Mouse (Mus musculus) liver, embryonic 15.5 days (tissue): ENCODE data around the gene Tmem106c. TPM values are rescaled to one million over a fixed set of nuclear protein-coding genes. Genes with fewer than 3 reads are reported as not detected.

Experiments used
- ATAC-seq: fragments of 200-750 bp; cut with Nextera tagmentation; 2 replicates; pipeline ENCODE4 v1.8.0; 2017; ENCODE audit warnings: moderate number of reproducible peaks, mild to moderate bottlenecking, moderate library complexity; ENCODE audit not compliant: insufficient read depth
- H3K27ac ChIP-seq: fragments of 300-500 bp; sonication (generic); replicated peaks from 2 replicates; pipeline ENCODE4 v1.5.1; 2015; ENCODE audit warnings: mild to moderate bottlenecking, inconsistent platforms
- H3K27me3 ChIP-seq: fragments of 300-500 bp; sonication (generic); 2 replicates; pipeline ENCODE4 v1.6.1; 2015; ENCODE audit warnings: mild to moderate bottlenecking, inconsistent platforms
- H3K36me3 ChIP-seq: fragments of 300-500 bp; sonication (generic); replicated peaks from 2 replicates; pipeline ENCODE4 v1.6.1; 2015; ENCODE audit warnings: moderate library complexity, mild to moderate bottlenecking, inconsistent platforms
- H3K4me1 ChIP-seq: fragments of 300-500 bp; sonication (generic); replicated peaks from 2 replicates; pipeline ENCODE4 v1.6.1; 2015; ENCODE audit warnings: inconsistent platforms
- H3K4me2 ChIP-seq: fragments of 300-500 bp; sonication (generic); 2 replicates; pipeline ENCODE4 v1.6.1; 2015; ENCODE audit warnings: moderate library complexity, mild to moderate bottlenecking, inconsistent platforms
- H3K4me3 ChIP-seq: fragments of 300-500 bp; sonication (generic); replicated peaks from 2 replicates; pipeline ENCODE4 v1.5.1; 2015; ENCODE audit warnings: mild to moderate bottlenecking, inconsistent platforms
- H3K9ac ChIP-seq: fragments of 300-500 bp; sonication (generic); 2 replicates; pipeline ENCODE4 v1.6.1; 2015; ENCODE audit warnings: moderate library complexity, mild to moderate bottlenecking, inconsistent platforms
- H3K9me3 ChIP-seq: fragments of 300-500 bp; sonication (generic); replicated peaks from 2 replicates; pipeline ENCODE4 v1.6.1; 2016; ENCODE audit warnings: inconsistent platforms
- WGBS: fragments of 180-500 bp; shearing (Covaris S2); methylation state at CpG from one replicate; pipeline ENCODE4 v1.1.7; 2015; ENCODE audit warnings: mixed read lengths; ENCODE audit not compliant: insufficient replicate concordance; 5-methylcytosine and 5-hydroxymethylcytosine counted together
- polyA plus RNA-seq: library from polyadenylated mRNA; unstranded; fragments of >200 nt; fragmentation: Nextera tagmentation; extraction: Ambion mirVana; gene quantifications from 2 replicates; pipeline ENCODE4 v1.2.1, GENCODE M21; 2015

Tmem106c gene
- polyA plus RNA-seq: 14.2 and 15.8 TPM in 2 replicates

DNA sequence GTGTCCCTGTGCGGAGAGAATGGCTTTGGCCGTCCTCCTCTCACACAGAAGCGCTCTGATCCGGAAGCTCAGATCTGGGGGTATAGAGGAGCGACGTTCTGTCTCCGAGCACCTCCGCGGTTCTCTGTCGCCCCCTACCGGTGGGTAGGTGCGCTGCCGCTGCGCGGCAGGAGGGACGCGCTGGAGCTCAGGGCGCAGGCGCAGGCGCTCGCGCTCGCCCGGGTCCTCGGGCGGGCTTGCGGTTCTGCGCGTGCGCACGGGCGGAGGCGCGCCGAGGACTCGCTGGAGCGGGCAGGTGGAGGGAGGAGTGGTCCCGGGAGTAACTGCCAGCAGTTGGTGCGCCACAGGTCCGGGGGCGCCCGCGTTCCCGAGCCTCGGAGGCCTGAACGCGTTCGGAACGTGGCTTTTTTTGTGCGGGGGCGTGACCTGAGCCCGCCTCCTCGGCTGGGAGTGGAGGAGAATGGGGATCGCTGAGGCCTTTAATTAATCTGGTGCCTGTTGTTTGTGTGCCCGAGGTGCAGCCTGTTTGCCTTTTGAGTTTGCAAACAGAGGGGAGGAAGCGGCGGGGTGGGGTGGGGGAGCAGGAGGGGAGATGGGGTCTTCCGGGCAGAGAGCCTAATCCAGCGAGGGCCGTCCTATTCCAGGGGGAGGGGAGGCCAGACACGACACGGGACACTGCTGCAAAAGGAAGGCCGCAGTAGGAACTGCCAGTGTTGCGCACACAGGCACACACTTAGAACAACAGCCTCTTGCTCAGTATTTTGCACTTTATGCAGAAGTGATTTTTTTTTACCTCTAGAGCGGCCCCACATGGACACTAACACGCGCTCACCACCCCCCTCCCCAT is at the start of gene Tmem106c:
Gene Tmem106c, plus strand, starts transcription at position 212 of the 847 bp plus-strand sequence.
- peak within 1 kb of the TSS; percentile 55; the same call in 1 of the 2 replicates for H3K27ac ChIP-seq
- peak within 1 kb of the TSS; percentile 72 for H3K4me3 ChIP-seq
- H3K27me3 ChIP-seq: no peaks in the 10 kb centered on the region
- H3K36me3 ChIP-seq: no peaks in the 10 kb centered on the region
- peak within 1 kb of the TSS; percentile 95 for H3K4me2 ChIP-seq
- 1% methylated on average over 67 of the region's 67 CpGs for WGBS
- no peaks in the 10 kb centered on the region for H3K9me3 ChIP-seq
- peak within 1 kb of the TSS; percentile 72 for H3K9ac ChIP-seq
- H3K4me1 ChIP-seq: peaks cover 18% of the 10 kb centered on the region
- peak; percentile 96 for ATAC-seq

DNA sequence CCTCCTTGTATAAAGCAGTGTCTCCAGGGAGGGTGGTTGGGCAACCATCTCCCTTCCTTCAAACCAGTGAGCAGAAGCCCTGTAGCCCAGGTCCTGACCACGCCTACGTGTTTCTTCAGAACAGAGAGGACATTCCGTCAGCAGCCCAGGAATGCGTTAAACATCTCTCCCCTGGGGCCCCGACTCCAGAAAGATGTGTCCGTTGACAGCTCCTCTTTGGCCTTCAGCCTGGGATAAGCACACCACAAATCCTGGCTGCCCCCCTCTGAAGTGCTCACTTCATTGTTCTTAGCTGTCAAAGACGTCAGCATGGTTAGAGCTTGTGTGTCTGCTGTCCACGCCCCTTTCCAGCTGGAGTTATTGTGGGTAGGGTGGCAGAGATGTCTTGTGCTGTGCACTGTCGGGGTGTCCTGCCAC is 49.7 kb upstream of the Tmem106c start:
- no peak for ATAC-seq
- Histone ChIP-seq H3K9ac (no peak overlapping the region), H3K4me1 (no peaks in the 10 kb centered on the region), H3K4me2 (no peak overlapping the region), H3K36me3 (no peaks in the 10 kb centered on the region), H3K9me3 (no peaks in the 10 kb centered on the region), H3K4me3 (no peak overlapping the region), H3K27me3 (peaks cover 44% of the 10 kb centered on the region), H3K27ac (no peak overlapping the region)
- 13% methylated on average over 9 of the region's 9 CpGs for WGBS

DNA sequence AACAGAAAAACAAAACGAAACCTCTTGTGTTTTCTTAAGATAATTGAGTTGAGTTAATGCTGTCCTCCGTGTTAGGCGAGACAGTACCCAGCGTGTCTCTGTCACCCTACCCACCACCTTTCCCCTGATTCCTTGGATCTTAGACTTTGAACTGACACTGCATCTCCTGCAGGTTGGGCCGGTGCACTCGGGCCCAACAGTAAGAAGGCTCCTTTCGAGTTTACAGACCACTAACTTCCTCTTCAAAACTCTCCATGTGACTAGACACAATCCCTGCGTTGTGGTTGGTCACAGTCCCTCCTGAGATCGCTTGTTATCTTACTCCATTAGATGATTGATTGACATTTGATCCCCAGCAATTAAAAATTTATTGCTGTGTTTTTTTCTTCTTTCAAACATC is 46.0 kb upstream of the Tmem106c start:
- no peak for ATAC-seq
- no peak overlapping the region for H3K27ac ChIP-seq
- no peak overlapping the region for H3K9ac ChIP-seq
- H3K27me3 ChIP-seq: peaks cover 19% of the 10 kb centered on the region
- H3K4me1 ChIP-seq: no peaks in the 10 kb centered on the region
- H3K36me3 ChIP-seq: no peaks in the 10 kb centered on the region
- 25% methylated on average over 9 of the region's 9 CpGs for WGBS
- no peak overlapping the region for H3K4me3 ChIP-seq
- H3K9me3 ChIP-seq: no peaks in the 10 kb centered on the region
- H3K4me2 ChIP-seq: no peak overlapping the region

DNA sequence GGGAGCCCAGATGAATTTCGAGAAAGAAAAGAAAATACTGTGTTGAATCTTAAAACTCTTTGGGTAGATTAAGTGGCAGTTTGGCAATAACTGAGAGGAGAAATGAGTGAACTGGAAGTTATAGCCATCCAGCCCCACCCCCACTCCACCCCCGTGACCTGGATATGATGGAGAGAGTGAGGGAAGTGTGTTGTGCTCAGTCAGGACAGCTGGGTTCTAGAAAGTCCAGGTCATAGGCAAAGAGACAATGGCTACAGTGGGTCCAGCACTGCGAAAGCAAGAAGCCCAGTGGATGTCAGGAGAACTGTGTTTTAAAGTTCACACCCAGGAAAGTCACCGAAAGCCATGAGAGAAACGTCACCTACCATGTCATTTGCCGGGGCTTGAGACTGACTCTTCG is 44.8 kb upstream of the Tmem106c start:
- Histone ChIP-seq H3K27ac (no peak overlapping the region), H3K4me2 (no peak overlapping the region), H3K4me1 (no peaks in the 10 kb centered on the region), H3K9me3 (no peaks in the 10 kb centered on the region), H3K9ac (no peak overlapping the region), H3K27me3 (peaks cover 10% of the 10 kb centered on the region), H3K4me3 (no peak overlapping the region), H3K36me3 (no peaks in the 10 kb centered on the region)
- no peak for ATAC-seq
- 67% methylated on average over 7 of the region's 7 CpGs for WGBS

DNA sequence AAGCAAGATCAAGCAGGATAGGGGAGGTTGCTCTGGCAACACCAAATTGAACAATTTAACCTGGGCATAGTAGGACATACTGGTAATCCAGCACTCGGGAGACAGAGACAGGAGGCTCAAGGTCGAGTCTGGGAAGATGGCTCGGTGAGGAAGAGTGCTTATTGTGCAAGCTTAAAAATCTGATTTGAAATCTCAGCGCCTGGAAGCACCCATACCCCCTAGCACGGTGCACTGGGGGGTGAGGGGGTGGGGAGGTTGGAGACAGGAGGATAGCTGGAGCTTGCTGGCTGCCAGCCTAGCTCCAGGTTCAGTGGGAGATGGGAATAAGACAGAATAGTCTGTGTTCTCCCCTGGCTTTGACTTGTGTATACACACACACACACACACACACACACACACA is 43.7 kb upstream of the Tmem106c start:
- no peaks in the 10 kb centered on the region for H3K36me3 ChIP-seq
- H3K4me2 ChIP-seq: no peak overlapping the region
- H3K27me3 ChIP-seq: no peaks in the 10 kb centered on the region
- no peaks in the 10 kb centered on the region for H3K4me1 ChIP-seq
- H3K4me3 ChIP-seq: no peak overlapping the region
- no peaks in the 10 kb centered on the region for H3K9me3 ChIP-seq
- 50% methylated on average over 5 of the region's 5 CpGs for WGBS
- H3K27ac ChIP-seq: no peak overlapping the region
- ATAC-seq: no peak
- H3K9ac ChIP-seq: no peak overlapping the region

DNA sequence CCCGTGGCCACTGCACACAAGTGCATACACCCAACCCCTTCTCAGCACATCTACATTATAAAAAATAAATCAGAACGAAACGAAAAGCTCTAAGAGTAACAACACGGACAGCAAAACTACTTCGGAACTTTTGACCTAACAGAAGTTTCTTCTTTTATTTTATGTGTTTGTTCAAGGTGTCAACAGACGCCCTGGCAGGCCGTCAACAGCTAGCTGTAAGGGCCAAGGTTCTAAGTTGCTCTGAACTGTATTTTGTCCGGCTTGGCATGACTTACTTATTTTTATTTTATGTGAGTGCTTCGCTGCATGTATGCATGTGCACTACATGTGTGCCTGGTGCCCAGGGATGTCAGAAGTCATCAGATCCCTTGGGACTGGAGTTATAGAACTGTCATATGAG is 42.2 kb upstream of the Tmem106c start:
- no peak overlapping the region for H3K27ac ChIP-seq
- 73% methylated on average over 9 of the region's 9 CpGs for WGBS
- no peak for ATAC-seq
- no peak overlapping the region for H3K4me2 ChIP-seq
- no peak overlapping the region for H3K4me3 ChIP-seq
- no peaks in the 10 kb centered on the region for H3K36me3 ChIP-seq
- no peaks in the 10 kb centered on the region for H3K27me3 ChIP-seq
- no peak overlapping the region for H3K9ac ChIP-seq
- H3K4me1 ChIP-seq: no peaks in the 10 kb centered on the region
- H3K9me3 ChIP-seq: no peaks in the 10 kb centered on the region

DNA sequence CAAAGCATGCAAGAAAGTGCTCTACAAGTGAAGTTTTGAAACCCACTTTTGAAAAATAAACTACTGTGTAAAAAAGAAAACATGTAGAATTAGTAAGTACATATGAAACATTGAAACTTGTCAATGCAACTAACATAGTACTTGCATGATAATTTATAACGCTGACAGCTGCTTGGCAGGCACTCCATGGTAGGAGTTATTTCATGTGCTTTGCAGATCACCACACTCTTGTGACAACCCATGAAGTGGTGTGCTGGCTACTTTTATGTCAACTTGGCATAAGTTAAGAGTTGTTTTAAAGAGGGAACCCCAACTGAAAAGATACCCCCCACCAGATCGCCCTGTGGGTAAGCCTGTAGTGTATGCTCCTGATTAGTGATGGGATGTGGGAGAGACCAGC is 41.6 kb upstream of the Tmem106c start:
- Histone ChIP-seq H3K4me1 (no peaks in the 10 kb centered on the region), H3K4me3 (no peak overlapping the region), H3K36me3 (no peaks in the 10 kb centered on the region), H3K9ac (no peak overlapping the region), H3K9me3 (no peaks in the 10 kb centered on the region), H3K27me3 (no peaks in the 10 kb centered on the region), H3K27ac (no peak overlapping the region), H3K4me2 (no peak overlapping the region)
- no peak for ATAC-seq
- 74% methylated on average over 2 of the region's 2 CpGs for WGBS

DNA sequence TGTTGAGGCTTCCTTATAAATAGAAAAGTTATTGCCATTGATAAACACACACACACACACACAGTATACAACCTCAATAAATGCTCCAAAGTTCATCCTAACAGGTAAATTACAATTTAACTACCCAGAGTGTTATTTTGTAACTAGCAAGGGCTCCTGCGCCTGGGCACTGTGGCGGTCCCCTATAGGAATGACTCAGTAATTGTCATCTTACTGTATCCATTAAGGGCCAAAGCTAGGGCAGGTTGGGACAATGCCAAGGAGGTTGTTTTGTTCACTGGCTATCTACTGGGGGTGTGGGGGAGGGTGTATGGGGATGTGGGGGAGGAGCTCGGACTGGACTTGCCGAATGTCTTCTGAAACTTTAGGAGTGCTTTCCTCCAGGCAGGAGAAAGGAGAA is 37.0 kb upstream of the Tmem106c start:
- Histone ChIP-seq H3K9me3 (no peaks in the 10 kb centered on the region), H3K27ac (no peak overlapping the region), H3K4me2 (no peak overlapping the region), H3K27me3 (no peaks in the 10 kb centered on the region), H3K4me3 (no peak overlapping the region), H3K4me1 (no peaks in the 10 kb centered on the region), H3K9ac (no peak overlapping the region), H3K36me3 (no peaks in the 10 kb centered on the region)
- WGBS: 55% methylated on average over 4 of the region's 4 CpGs
- no peak for ATAC-seq

DNA sequence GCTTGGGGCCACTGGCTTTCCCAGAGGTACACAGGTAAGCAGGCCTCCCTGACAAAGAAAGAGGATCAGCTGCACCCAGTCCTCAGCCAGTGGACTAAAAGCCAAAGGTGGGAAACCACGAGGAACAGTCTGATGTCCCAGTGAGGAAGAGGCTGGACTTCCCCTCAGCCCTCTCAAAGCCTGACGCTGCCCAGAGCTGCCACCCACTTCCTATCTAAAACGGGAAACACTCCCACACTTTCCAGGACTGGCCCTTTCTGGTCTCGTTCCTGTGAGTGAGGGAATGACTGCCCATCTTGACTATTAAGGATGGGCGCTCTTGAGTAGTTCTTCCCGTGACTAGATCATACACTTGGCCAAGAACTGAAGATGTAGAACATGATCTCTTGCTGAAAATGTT is 36.2 kb upstream of the Tmem106c start:
- Histone ChIP-seq H3K4me1 (no peaks in the 10 kb centered on the region), H3K27ac (no peak overlapping the region), H3K27me3 (no peaks in the 10 kb centered on the region), H3K9me3 (no peaks in the 10 kb centered on the region), H3K9ac (no peak overlapping the region), H3K4me2 (no peak overlapping the region), H3K36me3 (no peaks in the 10 kb centered on the region), H3K4me3 (no peak overlapping the region)
- ATAC-seq: no peak
- WGBS: 28% methylated on average over 6 of the region's 6 CpGs

DNA sequence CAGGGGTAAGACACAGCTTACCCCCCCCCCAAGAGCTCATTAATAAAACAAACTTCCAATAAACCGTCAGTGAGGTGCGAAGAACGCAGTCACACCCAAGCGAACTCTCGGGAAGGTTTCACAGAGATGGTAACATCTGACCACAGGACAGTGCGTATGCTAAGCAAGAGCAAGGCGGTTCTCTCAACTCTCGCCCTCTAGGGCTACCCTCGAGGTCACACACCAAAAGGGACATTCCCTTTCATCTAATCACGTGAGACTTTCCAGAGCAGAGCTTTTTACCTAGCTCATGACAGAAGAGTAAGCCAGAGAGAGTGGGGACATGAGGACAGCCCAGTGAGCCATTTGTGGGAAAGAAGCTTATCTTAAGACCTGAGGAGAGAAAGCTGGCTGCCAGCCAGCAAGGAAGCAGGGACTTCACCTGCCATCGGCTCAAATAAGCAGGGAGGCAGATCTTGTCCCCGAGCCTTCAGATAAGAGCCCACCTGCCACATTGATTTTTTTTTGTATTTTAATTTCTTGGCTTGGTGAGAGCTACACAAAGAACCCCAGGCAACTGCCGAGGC is 34.7 kb upstream of the Tmem106c start:
- Histone ChIP-seq H3K4me2 (no peak overlapping the region), H3K9me3 (no peaks in the 10 kb centered on the region), H3K4me1 (no peaks in the 10 kb centered on the region), H3K4me3 (no peak overlapping the region), H3K27ac (no peak overlapping the region), H3K9ac (no peak overlapping the region), H3K36me3 (no peaks in the 10 kb centered on the region), H3K27me3 (no peaks in the 10 kb centered on the region)
- no peak for ATAC-seq
- WGBS: 39% methylated on average over 13 of the region's 13 CpGs

DNA sequence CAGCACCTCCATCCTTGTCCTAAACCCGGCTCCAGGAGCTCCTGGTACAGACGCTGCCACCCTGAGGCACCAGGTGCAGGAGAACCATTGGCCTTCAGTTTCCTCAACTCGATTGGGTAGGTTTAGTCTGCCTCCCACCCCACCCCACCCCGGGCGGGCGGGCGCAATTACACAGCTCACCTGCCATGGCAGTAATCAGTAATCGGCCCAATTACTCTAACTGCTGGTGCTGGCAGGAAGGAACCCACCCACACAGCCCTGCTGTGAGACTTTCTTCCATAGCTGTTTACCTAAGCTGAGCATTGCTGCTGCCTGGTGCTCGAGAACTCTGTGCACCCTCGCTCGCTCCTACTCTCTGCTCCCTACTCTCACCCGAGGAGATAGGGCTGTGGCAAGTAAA is 31.6 kb upstream of the Tmem106c start:
- no peak for ATAC-seq

More for the DNA sequence above, 31.6 kb upstream of the Tmem106c start:
- H3K4me2 ChIP-seq: no peak overlapping the region
- H3K4me3 ChIP-seq: no peak overlapping the region
- no peak overlapping the region for H3K27ac ChIP-seq
- H3K9ac ChIP-seq: no peak overlapping the region
- no peaks in the 10 kb centered on the region for H3K27me3 ChIP-seq
- H3K36me3 ChIP-seq: no peaks in the 10 kb centered on the region
- WGBS: 67% methylated on average over 12 of the region's 12 CpGs
- H3K9me3 ChIP-seq: no peaks in the 10 kb centered on the region
- no peaks in the 10 kb centered on the region for H3K4me1 ChIP-seq
